Mouse (Mus musculus) G1E (cell line): ENCODE measurements around the gene Rasa3.

Experiments
- CTCF ChIP-seq: IDR thresholded peaks from 2 replicates; pipeline ENCODE4 v1.5.1; 2012; ENCODE audit warnings: low read depth, low read length, inconsistent platforms, mixed read lengths
- GATA1 ChIP-seq: IDR thresholded peaks from 2 replicates; pipeline ENCODE4 v1.6.1; 2012; ENCODE audit warnings: borderline replicate concordance, low read length, inconsistent platforms, mixed read lengths
- GATA2 ChIP-seq: IDR thresholded peaks from 2 replicates; pipeline ENCODE4 v1.6.1; 2012; ENCODE audit warnings: low read depth, low read length, inconsistent platforms, borderline replicate concordance
- TAL1 ChIP-seq: conservative IDR thresholded peaks from 2 replicates; pipeline ENCODE4 v1.6.1; 2012; ENCODE audit warnings: low read depth, low read length, inconsistent platforms, mixed read lengths

- TF ChIP-seq CTCF (no peak), TAL1 (no peak), GATA1 (no peak), GATA2 (no peak)
These were observed 79.6 kb downstream of the Rasa3 start for GRCm38 (mm10) chr8:13597777-13598176.
